Mouse (Mus musculus): ENCODE measurements around the gene Trim56.
A peak's percentile ranks its signal among the peaks of the same experiment; 100 is the strongest.

Trim56 gene

GRCm38 (mm10) chr5:137074191-137074651, 41.8 kb downstream of the Trim56 start:
- peak; percentile 69 for DNase-seq

DNA sequence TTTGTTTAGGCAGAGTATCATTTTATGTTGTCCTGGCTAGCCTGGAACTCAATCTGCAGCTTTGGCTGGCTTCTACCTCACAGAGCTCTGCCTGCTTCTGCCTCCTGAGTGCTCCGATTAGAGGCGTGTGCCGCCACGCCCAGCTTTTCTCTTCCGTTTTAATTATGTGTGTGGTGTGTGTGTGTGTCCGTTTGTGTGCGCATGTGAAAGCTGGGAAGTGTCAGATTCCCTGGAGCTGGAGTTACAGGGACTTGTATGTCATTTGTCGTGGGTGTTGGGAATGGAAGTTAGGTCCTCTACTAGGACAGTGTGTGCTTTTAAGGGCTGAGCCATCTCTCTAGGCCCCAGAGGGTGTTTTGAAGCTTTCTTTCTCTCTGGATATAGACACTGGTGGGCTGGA, 42.9 kb downstream of the Trim56 start:
- no peak for DNase-seq

DNA sequence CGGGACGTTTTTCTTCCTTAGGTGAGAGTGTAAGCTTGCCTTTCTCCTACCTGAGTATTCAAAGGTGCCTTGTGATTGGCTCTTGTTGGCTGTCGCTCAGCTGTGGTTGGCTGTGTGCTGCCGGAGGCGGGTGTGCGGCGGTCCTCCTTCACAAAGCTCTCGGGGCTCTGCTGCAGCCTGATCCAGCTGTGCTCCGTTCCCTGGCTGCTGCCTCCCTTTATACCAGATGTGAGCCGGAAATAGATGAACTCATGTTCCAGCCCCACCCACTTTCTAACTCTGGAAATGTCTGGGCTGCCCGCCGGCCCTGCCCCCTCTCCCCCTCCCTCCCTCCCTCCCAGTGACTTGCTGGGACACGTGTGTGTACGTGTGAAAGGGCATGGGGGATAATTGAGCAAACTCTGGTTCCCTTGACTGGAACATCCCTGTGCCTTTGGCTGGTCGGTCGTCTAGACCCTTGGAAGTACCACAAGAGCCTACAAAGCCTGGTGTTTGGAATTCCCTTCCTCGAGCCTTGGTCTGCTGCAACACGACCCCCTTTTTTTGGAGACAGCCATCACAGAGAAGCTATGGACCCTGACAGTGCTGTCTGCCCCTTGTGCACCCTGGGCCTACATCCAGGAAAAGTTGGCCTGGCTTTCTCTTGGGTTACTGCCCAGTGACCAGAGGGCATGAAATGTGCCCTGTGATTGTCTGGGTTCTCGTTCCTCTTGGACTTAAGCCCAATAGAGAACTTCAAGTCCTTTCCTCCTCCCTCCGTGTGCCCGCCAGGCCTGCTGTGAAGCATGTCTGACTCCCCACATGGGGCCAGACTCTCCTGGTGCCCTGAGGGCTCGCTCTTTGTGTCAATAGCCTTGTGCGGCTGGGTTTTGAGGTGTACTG, 43.7 kb downstream of the Trim56 start, which contains the start of gene Serpine1:
Gene Serpine1, minus strand, starts transcription at position 190 of the 882 bp plus-strand sequence.
- DNase-seq = peak; percentile 93

DNA sequence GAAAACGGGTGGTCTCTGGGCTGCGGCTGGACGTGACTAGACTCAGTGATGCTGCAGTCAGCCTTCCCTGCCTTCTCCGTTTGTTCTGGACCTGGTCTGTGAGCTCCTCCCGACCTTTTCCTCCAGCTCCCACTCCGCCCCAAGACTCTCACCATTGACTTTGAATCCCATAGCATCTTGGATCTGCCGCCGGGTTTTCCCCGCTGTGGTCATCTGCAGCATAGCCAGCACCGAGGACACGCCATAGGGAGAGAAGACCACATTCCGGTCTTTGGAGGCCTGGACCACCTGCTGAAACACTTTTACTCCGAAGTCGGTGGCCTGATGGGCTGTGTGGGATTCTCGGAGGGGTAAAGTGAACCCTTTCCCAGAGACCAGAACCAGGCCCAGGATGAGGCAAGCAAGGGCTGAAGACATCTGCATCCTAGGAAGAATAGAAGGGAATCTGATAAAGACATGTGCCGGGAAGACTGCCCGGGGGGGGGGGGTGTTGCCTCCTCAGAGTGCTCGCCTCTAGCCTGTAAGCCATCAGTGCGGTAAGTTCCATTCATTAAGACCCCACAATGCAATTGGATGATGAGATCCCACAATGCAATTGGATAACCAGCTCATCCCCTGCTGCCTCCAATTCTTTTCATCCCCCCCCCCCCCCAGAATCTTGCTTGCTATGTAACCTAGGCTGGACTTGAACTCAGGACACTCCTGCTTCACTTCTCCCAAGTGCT, 45.0 kb downstream of the Trim56 start:
- DNase-seq = no peak

- DNase-seq = no peak
Observed at GRCm38 (mm10) chr5:137068711-137069110, 47.3 kb downstream of the Trim56 start.

DNA sequence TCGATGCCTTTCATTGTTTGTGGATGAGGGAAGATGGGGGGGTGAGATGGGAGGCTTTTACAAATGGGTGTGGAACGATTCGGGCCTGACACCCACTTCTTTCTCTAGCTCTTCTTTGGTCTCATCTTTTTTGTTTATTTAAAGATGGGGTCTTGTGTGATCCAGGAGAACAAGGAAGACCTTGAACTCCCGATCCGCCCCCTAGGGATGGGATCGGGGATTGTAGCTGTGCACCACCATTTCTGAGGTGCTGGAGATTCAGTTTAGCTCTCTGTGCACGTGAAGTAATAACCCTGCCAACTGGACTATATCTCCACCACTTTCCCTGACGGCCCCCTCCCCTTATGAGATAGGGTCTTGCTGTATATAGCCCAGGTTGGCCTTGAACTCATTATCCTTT, 50.1 kb downstream of the Trim56 start:
- no peak for DNase-seq

DNA sequence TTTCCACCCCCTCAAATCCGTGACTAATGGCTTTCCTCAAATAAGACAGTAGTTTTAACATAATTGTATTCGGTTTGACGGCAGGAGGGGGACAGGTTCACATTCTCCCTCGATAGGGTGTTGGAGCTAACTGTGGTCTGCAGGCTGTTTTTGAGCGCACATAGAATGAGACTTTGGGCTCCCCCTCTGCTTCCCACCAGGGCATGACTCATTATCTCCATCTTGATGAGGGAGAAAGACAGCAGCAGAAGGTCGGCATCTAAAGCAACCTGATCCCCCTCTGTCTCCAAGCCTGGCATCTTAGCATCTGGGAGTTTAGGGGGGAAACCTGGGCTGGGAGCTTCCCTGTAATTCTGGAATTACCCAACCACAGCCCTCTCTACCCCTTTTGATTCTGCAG, 50.6 kb downstream of the Trim56 start:
- no peak for DNase-seq

- DNase-seq = no peak
Observed at GRCm38 (mm10) chr5:137062601-137063000, 53.4 kb downstream of the Trim56 start.

DNA sequence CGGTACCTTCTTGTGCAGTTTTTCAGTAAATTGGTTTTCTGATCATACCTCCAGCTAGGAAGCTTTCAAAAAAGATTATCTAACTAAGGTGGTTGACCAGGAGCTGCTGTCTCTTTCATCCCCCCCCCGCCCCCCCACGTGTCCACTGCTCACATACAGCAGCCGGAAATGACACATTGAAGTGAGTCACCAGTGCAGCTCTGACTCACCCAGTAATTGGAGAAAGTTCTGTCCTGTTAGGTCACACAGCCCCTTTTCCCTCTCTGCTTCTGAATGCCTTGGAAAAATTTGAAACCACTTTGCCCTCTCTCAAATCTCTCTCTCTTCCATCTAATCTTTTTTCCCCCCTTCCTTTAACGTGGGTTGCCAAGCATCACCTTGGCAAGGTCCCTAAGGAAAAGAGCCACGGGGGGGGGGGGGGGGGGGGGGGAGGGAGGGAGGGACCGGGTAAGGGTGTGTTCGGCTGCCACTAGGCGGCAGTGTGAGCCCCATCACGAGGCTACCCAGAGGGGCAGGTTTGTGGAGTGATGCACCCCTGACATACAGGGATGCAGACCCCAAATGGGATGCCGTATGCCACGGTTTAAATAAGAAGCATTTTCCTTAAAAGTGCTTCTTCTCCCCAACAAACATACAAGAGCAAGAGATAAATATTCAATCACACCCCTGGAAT, 54.1 kb downstream of the Trim56 start:
- DNase-seq = peak; percentile 78
